Mouse (Mus musculus) 3T3-L1 (cell line): ENCODE measurements around the gene Gm3233.
"Not testable (repeated sequence)": the region's sequence is repeated elsewhere in the genome, so short reads cannot be mapped to it uniquely, and the experiment has no call there.

ENCODE experiments used
- DNase-seq: peaks from one replicate; pipeline ENCODE4 v3.0.0-alpha.2; 2015; ENCODE audit warnings: low read depth, low spot score

Gm3233 gene

DNA sequence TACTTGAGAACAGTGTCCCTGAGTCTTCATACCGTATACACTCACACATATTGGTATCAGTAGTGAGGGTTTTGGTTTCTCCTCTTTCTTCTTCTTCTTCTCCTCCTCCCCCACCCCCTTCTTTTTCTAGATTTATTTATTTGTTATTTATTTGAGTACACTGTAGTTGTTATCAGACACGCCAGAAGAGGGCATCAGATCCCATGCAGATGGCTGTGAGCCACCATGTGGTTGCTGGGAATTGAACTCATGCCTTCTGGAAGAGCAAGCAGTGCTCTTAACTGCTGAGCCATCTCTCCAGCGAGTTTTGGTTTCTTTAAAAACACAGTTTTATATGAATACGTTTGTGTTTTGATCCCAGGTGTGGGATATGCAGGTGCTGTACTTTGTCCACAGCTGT lies 31.2 kb downstream of the Gm3233 start:
- peak; percentile 28 for DNase-seq

DNA sequence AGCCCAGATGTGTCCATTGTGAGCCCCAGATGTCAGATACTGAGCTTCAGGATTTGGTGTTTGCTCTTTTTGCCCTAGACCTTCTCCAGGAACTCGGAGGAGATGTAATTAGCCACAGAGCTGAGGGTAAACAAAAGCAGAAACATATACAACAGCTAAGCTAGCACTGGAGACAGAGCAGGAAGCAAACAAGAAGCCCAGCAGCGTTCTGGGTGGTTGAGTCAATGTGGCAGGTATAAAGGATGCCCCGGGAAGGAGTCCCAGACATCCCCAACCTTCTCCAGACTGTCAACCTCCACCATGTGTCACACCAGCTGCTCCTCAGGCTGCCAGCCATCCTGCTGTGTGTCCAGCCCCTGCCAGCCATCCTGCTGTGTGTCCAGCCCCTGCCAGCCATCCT lies 33.3 kb downstream of the Gm3233 start, which contains the start of gene Gm10100:
Gm10100 (plus strand) TSS at position 301 of the 400 bp plus-strand sequence.
- DNase-seq: no peak

DNA sequence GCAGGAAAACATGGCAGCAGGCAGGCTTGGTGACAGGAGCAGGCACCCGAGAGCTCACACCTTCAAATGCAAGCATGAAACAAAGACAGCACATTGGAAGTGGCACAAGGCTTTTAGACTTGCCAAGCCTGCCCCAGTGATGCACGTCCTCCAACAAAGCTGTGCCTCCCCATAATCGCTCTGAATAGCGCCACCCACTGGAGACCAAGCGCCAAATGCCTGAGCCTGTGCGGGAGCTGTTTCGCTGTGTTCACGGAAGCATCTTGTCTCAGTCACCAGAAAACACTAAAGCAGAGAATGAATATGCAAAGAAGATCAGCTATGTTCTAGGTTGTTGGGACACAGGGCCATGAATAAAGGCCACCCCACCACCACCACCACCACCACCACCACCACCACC lies 34.6 kb downstream of the Gm3233 start:
- DNase-seq: no peak

DNA sequence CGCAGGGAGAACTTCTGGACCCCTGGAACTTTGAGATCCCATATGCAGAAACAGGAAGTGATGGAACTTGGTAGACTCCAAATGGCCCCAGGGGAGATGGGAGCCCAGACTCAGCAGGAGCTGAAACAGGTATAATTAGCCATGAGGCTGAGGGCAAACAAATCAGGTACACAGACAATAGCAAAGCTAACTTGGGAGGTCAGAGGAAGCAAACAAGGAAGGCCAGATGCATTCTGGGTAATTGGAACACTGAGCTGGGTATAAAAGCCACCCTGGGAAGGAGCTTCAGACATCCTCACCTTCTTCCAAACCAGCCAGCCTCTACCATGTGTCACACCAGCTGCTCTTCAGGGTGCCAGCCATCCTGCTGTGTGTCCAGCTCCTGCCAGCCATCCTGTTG lies 39.2 kb downstream of the Gm3233 start, which contains the start of gene Krtap12-1:
Krtap12-1 (plus strand) TSS at position 301 of the 400 bp plus-strand sequence.
- not testable (repeated sequence) for DNase-seq

DNA sequence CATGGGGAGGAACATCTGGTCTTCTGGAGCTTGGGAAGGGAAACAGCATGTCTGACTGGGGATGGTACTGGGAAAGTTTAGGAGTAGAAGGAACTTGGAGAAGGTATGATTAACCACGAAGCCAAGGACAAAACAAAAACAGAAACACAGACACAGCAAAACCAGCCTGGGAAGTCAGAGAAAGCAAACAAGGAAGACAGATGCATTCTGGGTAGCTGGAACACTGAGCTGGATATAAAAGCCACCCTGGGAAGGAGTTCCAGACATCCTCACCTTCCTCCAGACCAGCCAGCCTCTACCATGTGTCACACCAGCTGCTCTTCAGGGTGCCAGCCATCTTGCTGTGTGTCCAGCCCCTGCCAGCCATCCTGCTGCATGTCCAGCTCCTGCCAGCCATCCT lies 44.0 kb downstream of the Gm3233 start, which contains the start of gene Gm10142:
Gm10142 (plus strand) TSS at position 301 of the 400 bp plus-strand sequence.
- DNase-seq: no peak

DNA sequence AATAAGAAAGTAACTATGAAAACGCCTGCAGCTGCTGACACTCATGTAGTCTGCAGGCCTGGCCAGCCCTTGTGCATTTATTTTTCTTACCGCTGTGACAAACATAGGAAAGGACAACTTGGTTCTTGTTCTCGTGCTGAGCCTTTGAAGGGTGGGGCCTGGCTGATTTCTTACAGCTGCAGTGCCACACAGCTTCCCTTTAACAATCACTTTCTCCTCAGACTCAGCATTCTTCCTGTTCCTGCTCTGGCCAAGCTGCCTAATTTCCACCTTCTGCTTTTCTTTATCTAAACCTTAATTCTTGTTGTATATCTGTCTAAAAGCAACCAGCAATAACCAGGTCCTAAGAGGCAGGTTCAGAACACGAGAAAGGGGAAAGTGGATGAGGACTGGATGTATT lies 45.7 kb downstream of the Gm3233 start:
- DNase-seq: no peak

DNA sequence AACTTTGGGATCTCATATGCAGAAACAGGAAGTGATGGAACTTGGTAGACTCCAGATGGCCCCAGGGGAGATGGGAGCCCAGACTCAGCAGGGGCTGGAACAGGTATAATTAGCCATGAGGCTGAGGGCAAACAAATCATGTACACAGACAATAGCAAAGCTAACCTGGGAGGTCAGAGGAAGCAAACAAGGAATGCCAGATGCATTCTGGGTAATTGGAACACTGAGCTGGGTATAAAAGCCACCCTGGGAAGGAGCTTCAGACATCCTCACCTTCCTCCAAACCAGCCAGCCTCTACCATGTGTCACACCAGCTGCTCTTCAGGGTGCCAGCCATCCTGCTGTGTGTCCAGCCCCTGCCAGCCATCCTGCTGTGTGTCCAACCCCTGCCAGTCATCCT lies 48.3 kb downstream of the Gm3233 start, which contains the start of gene Gm10024:
Gm10024 (plus strand) TSS at position 301 of the 400 bp plus-strand sequence.
- DNase-seq: not testable (repeated sequence)

DNA sequence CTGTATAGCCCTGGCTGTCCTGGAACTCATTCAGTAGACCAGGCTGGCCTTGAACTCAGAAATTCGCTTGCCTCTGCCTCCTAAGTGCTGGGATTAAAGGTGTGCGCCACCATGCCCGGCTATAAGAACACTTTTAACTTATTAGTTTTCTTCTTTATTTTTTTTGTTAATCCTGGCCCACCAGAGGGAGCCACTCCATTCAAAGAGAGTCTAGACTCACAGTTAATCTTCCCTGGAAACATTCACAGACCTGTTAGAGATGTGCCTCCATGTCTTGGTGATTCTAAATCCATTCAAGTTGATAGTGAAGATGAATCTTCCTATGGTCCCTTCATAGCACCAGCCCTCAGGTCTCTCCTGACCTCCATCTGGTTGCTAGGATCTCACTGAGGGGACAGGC lies 49.7 kb downstream of the Gm3233 start:
- DNase-seq: peak; percentile 27
